Mouse (Mus musculus): ENCODE results near the gene Jak1. TPM values are rescaled to one million over a fixed set of nuclear protein-coding genes. Genes with fewer than 3 reads are reported as not detected.

Gene Jak1
- polyA plus RNA-seq, 1 experiment from 2014 or later, result 77.0 TPM

GRCm38 (mm10) chr4:101298311-101298990 lies 33.4 kb upstream of the Jak1 start:
- WGBS, result 82% methylated on average over 12 of the region's 12 CpGs
- no peak for ATAC-seq (ENCODE audit: low FRiP score, low TSS enrichment)
- Histone ChIP-seq H3K4me3 (replicated peaks; ENCODE audit: low read depth, low read length) (no peak overlapping the region), H3K4me1 (ENCODE audit: control insufficient read depth, insufficient read depth, low read length) (no peaks in the 10 kb centered on the region), H3K9ac (replicated peaks; ENCODE audit: low read length) (no peak overlapping the region), H3K27ac (replicated peaks; ENCODE audit: low read depth, low read length) (no peak overlapping the region), H3K27me3 (ENCODE audit: control insufficient read depth, insufficient read depth, low read length) (peaks cover 11% of the 10 kb centered on the region; the same call in 1 of the 2 replicates), H3K9me3 (ENCODE audit: control insufficient read depth, low read length) (no peaks in the 10 kb centered on the region), H3K36me3 (ENCODE audit: control insufficient read depth, insufficient read depth, low read length) (no peaks in the 10 kb centered on the region), H3K4me2 (ENCODE audit: low read length) (no peak overlapping the region)
- no peak for DNase-seq

- WGBS, result 85% methylated on average over 7 of the region's 7 CpGs
- Histone ChIP-seq H3K27me3 (ENCODE audit: control insufficient read depth, insufficient read depth, low read length) (peaks cover 25% of the 10 kb centered on the region), H3K9me3 (ENCODE audit: control insufficient read depth, low read length) (no peaks in the 10 kb centered on the region), H3K27ac (replicated peaks; ENCODE audit: low read depth, low read length) (no peak overlapping the region), H3K36me3 (ENCODE audit: control insufficient read depth, insufficient read depth, low read length) (no peaks in the 10 kb centered on the region), H3K4me2 (ENCODE audit: low read length) (no peak overlapping the region), H3K9ac (replicated peaks; ENCODE audit: low read length) (no peak overlapping the region), H3K4me1 (ENCODE audit: control insufficient read depth, insufficient read depth, low read length) (peaks cover 14% of the 10 kb centered on the region), H3K4me3 (replicated peaks; ENCODE audit: low read depth, low read length) (no peak overlapping the region)
- no peak for ATAC-seq (ENCODE audit: low FRiP score, low TSS enrichment)
- DNase-seq, result no peak
Measured at GRCm38 (mm10) chr4:101296836-101297235, 31.8 kb upstream of the Jak1 start.

- ATAC-seq (ENCODE audit: low FRiP score, low TSS enrichment) (no peak), DNase-seq (no peak)
- Histone ChIP-seq H3K9me3 (ENCODE audit: control insufficient read depth, low read length) (no peaks in the 10 kb centered on the region), H3K4me2 (ENCODE audit: low read length) (no peak overlapping the region), H3K36me3 (ENCODE audit: control insufficient read depth, insufficient read depth, low read length) (no peaks in the 10 kb centered on the region), H3K4me1 (ENCODE audit: control insufficient read depth, insufficient read depth, low read length) (peaks cover 15% of the 10 kb centered on the region), H3K27me3 (ENCODE audit: control insufficient read depth, insufficient read depth, low read length) (peaks cover 34% of the 10 kb centered on the region), H3K4me3 (replicated peaks; ENCODE audit: low read depth, low read length) (no peak overlapping the region), H3K27ac (replicated peaks; ENCODE audit: low read depth, low read length) (no peak overlapping the region), H3K9ac (replicated peaks; ENCODE audit: low read length) (no peak overlapping the region)
- 79% methylated on average over 3 of the region's 3 CpGs for WGBS
Measured at GRCm38 (mm10) chr4:101295788-101296187, 30.7 kb upstream of the Jak1 start.

DNA sequence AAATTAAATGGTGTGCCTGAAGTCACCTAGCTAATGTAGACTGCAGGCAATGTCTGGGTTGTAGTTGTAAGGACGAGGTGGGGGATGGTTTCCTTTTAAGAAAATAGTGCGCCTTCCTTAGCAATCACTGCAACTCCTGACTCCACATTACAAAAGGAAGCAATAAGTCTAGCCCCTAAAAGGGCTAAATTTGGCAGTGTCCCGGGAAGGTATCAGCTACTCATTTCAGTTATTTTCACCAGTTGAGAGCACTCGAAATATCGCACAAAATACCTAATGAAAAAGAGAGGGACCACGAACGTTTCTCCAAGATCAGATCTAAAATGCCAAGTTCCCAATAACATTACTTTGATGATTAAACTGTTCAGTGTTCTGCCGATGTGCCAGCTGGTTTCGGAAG lies 28.6 kb upstream of the Jak1 start:
- no peak overlapping the region for H3K27ac ChIP-seq (replicated peaks; ENCODE audit: low read depth, low read length)
- ATAC-seq (ENCODE audit: low FRiP score, low TSS enrichment), result no peak
- peak overlapping the region; percentile 41 for H3K4me3 ChIP-seq (replicated peaks; ENCODE audit: low read depth, low read length)
- no peak for DNase-seq
- peaks cover 15% of the 10 kb centered on the region for H3K4me1 ChIP-seq (ENCODE audit: control insufficient read depth, insufficient read depth, low read length)
- peak overlapping the region; percentile 78 for H3K4me2 ChIP-seq (ENCODE audit: low read length)
- H3K27me3 ChIP-seq (ENCODE audit: control insufficient read depth, insufficient read depth, low read length), result peaks cover 41% of the 10 kb centered on the region
- 52% methylated on average over 9 of the region's 9 CpGs for WGBS
- no peak overlapping the region for H3K9ac ChIP-seq (replicated peaks; ENCODE audit: low read length)
- no peaks in the 10 kb centered on the region for H3K36me3 ChIP-seq (ENCODE audit: control insufficient read depth, insufficient read depth, low read length)
- no peaks in the 10 kb centered on the region for H3K9me3 ChIP-seq (ENCODE audit: control insufficient read depth, low read length)

DNA sequence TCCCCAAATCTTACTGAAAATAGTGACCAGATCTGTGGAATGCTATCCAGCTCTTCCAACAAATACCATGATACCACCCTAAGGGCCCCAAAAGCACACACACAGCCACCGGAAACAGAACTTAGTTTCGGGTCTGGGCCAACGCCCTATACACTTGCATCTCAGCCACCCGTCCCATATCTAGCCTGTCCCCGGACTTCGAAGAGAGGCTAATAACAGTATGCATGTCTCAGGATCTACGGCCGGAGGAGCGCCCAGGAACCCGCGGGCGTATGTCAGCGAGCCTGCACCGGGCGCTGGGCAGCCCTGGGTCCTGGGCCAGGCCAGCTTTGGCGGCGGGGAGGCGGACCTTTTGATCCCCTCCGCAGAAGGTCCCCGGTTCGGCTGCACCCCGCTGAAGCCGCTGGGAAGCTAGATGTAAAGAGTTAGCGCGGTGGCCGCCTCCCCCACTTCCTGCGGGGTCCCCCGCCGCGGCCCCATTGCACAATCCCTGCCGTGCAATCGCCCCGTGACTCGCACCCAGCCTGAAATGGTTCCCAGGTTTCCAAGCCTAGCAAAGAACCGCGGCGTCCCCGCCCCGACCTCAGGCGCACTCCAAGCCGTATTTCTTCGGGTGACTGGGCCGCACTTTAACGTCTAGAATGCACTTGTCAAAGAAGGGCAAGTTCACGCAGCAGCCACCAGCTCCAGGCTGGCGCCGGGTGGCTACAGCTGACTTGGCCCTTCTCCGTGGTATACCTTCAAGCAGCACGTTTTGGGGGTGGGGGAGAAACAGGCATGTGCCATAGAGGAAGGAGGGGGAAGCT lies 27.9 kb upstream of the Jak1 start:
- no peaks in the 10 kb centered on the region for H3K9me3 ChIP-seq (ENCODE audit: control insufficient read depth, low read length)
- H3K9ac ChIP-seq (replicated peaks; ENCODE audit: low read length), result peak overlapping the region; percentile 39; the same call in 1 of the 2 replicates
- ATAC-seq (ENCODE audit: low FRiP score, low TSS enrichment) (no peak), DNase-seq (peak; percentile 50)
- WGBS, result under 1% methylated on average over 49 of the region's 49 CpGs
- peak overlapping the region; percentile 41 for H3K4me3 ChIP-seq (replicated peaks; ENCODE audit: low read depth, low read length)
- H3K4me1 ChIP-seq (ENCODE audit: control insufficient read depth, insufficient read depth, low read length), result peaks cover 15% of the 10 kb centered on the region
- no peak overlapping the region for H3K27ac ChIP-seq (replicated peaks; ENCODE audit: low read depth, low read length)
- peaks cover 41% of the 10 kb centered on the region for H3K27me3 ChIP-seq (ENCODE audit: control insufficient read depth, insufficient read depth, low read length)
- peak overlapping the region; percentile 78 for H3K4me2 ChIP-seq (ENCODE audit: low read length)
- no peaks in the 10 kb centered on the region for H3K36me3 ChIP-seq (ENCODE audit: control insufficient read depth, insufficient read depth, low read length)

GRCm38 (mm10) chr4:101292028-101292735 lies 27.1 kb upstream of the Jak1 start:
- Histone ChIP-seq H3K9ac (replicated peaks; ENCODE audit: low read length) (peak overlapping the region; percentile 49), H3K4me3 (replicated peaks; ENCODE audit: low read depth, low read length) (peak overlapping the region; percentile 41), H3K27ac (replicated peaks; ENCODE audit: low read depth, low read length) (no peak overlapping the region), H3K36me3 (ENCODE audit: control insufficient read depth, insufficient read depth, low read length) (no peaks in the 10 kb centered on the region), H3K4me1 (ENCODE audit: control insufficient read depth, insufficient read depth, low read length) (peaks cover 15% of the 10 kb centered on the region), H3K4me2 (ENCODE audit: low read length) (peak overlapping the region; percentile 78), H3K27me3 (ENCODE audit: control insufficient read depth, insufficient read depth, low read length) (peaks cover 41% of the 10 kb centered on the region), H3K9me3 (ENCODE audit: control insufficient read depth, low read length) (no peaks in the 10 kb centered on the region)
- DNase-seq (peak; percentile 79), ATAC-seq (ENCODE audit: low FRiP score, low TSS enrichment) (peak; percentile 64; the same call in 1 of the 2 replicates)
- WGBS, result 1% methylated on average over 41 of the region's 41 CpGs

DNA sequence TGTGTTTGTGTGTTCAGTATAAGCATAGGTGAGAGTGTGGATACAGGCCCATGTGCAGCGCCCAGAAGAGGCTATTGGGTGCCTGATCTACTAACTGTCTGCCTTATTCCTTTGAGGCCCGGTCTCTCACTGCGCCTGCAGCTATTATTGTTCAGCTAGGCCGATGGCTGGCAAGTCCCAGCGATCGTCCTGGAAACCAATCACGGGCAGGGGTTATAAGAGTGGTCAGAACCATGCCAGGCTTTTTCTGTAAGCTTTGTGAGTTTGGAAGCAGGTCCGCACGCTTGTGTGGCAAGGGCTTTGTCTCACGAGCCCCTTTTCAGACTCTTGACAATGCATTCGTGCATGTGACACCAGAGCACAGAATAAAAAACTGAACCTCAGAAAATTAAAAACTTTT lies 23.2 kb upstream of the Jak1 start:
- no peak overlapping the region for H3K27ac ChIP-seq (replicated peaks; ENCODE audit: low read depth, low read length)
- no peaks in the 10 kb centered on the region for H3K36me3 ChIP-seq (ENCODE audit: control insufficient read depth, insufficient read depth, low read length)
- no peaks in the 10 kb centered on the region for H3K9me3 ChIP-seq (ENCODE audit: control insufficient read depth, low read length)
- peaks cover 14% of the 10 kb centered on the region for H3K4me1 ChIP-seq (ENCODE audit: control insufficient read depth, insufficient read depth, low read length)
- H3K4me2 ChIP-seq (ENCODE audit: low read length), result no peak overlapping the region
- WGBS, result 30% methylated on average over 11 of the region's 11 CpGs
- DNase-seq, result peak; percentile 46
- H3K4me3 ChIP-seq (replicated peaks; ENCODE audit: low read depth, low read length), result no peak overlapping the region
- H3K9ac ChIP-seq (replicated peaks; ENCODE audit: low read length), result no peak overlapping the region
- no peak for ATAC-seq (ENCODE audit: low FRiP score, low TSS enrichment)
- peaks cover 28% of the 10 kb centered on the region for H3K27me3 ChIP-seq (ENCODE audit: control insufficient read depth, insufficient read depth, low read length)

DNA sequence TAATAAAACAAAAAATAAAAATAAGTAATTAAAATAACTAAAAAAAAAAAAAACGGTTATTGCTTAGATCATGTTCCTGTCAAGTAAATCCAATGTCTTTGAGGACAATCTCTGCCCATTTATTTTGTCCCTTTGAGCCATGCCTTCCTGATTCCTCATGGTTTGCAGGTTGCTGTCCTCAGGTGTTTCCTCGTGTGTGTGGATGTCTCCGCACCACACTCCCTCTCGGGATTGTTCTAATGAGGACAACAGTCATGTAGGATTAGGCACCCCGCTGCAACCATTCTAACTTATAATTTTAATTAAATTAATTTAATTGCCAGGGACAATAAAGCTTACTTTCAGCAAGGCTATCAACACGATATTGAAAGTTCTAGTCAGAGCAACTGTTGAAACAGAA lies 21.5 kb upstream of the Jak1 start:
- H3K9ac ChIP-seq (replicated peaks; ENCODE audit: low read length), result no peak overlapping the region
- no peaks in the 10 kb centered on the region for H3K4me1 ChIP-seq (ENCODE audit: control insufficient read depth, insufficient read depth, low read length)
- H3K36me3 ChIP-seq (ENCODE audit: control insufficient read depth, insufficient read depth, low read length), result no peaks in the 10 kb centered on the region
- no peaks in the 10 kb centered on the region for H3K9me3 ChIP-seq (ENCODE audit: control insufficient read depth, low read length)
- DNase-seq (no peak), ATAC-seq (ENCODE audit: low FRiP score, low TSS enrichment) (no peak)
- no peak overlapping the region for H3K4me2 ChIP-seq (ENCODE audit: low read length)
- WGBS, result 83% methylated on average over 6 of the region's 6 CpGs
- H3K27ac ChIP-seq (replicated peaks; ENCODE audit: low read depth, low read length), result no peak overlapping the region
- H3K4me3 ChIP-seq (replicated peaks; ENCODE audit: low read depth, low read length), result no peak overlapping the region
- H3K27me3 ChIP-seq (ENCODE audit: control insufficient read depth, insufficient read depth, low read length), result peaks cover 14% of the 10 kb centered on the region
